Mouse (Mus musculus) embryonic facial prominence, embryonic 13.5 days (tissue): ENCODE data around the gene Hat1. TPM values are rescaled to one million over a fixed set of nuclear protein-coding genes. Genes with fewer than 3 reads are reported as not detected.
A peak's percentile ranks its signal among the peaks of the same experiment; 100 is the strongest.
"Not testable (repeated sequence)": the region's sequence is repeated elsewhere in the genome, so short reads cannot be mapped to it uniquely, and the experiment has no call there.

ENCODE experiments used
- ATAC-seq: fragments of 200-750 bp; cut with Nextera tagmentation; 2 replicates; pipeline ENCODE4 v1.8.0; 2017; ENCODE audit warnings: low read depth; ENCODE audit not compliant: insufficient number of reproducible peaks, insufficient read depth, low FRiP score, low TSS enrichment
- H3K27ac ChIP-seq: fragments of 300-500 bp; sonication (generic); 2 replicates; pipeline ENCODE4 v1.5.1; 2015; ENCODE audit warnings: moderate library complexity, mild to moderate bottlenecking, inconsistent platforms
- H3K27me3 ChIP-seq: fragments of 300-500 bp; sonication (generic); 2 replicates; pipeline ENCODE4 v1.6.1; 2015; ENCODE audit warnings: mild to moderate bottlenecking, inconsistent platforms
- H3K36me3 ChIP-seq: fragments of 300-500 bp; sonication (generic); 2 replicates; pipeline ENCODE4 v1.6.1; 2015; ENCODE audit warnings: mild to moderate bottlenecking, inconsistent platforms
- H3K4me1 ChIP-seq: fragments of 300-500 bp; sonication (generic); 2 replicates; pipeline ENCODE4 v1.6.1; 2015; ENCODE audit warnings: inconsistent platforms
- H3K4me2 ChIP-seq: fragments of 300-500 bp; sonication (generic); 2 replicates; pipeline ENCODE4 v1.6.1; 2015; ENCODE audit warnings: moderate library complexity, mild to moderate bottlenecking, inconsistent platforms
- H3K4me3 ChIP-seq: fragments of 300-500 bp; sonication (generic); 2 replicates; pipeline ENCODE4 v1.5.1; 2015; ENCODE audit warnings: mild to moderate bottlenecking, inconsistent platforms
- H3K9ac ChIP-seq: fragments of 300-500 bp; sonication (generic); 2 replicates; pipeline ENCODE4 v1.6.1; 2015; ENCODE audit warnings: mild to moderate bottlenecking, inconsistent platforms
- H3K9me3 ChIP-seq: fragments of 300-500 bp; sonication (generic); 2 replicates; pipeline ENCODE4 v1.6.1; 2016; ENCODE audit warnings: inconsistent platforms
- WGBS: fragments of 180-500 bp; shearing (Covaris S2); methylation state at CpG from one replicate; pipeline ENCODE4 v1.1.7; 2015; ENCODE audit warnings: mixed read lengths; 5-methylcytosine and 5-hydroxymethylcytosine counted together
- polyA plus RNA-seq: library from polyadenylated mRNA; unstranded; fragments of >200 nt; fragmentation: Nextera tagmentation; extraction: Ambion mirVana; gene quantifications from 2 replicates; pipeline ENCODE4 v1.2.1, GENCODE M21; 2015

Hat1 gene
- polyA plus RNA-seq, 1 experiment from 2014 or later: 135 TPM

GRCm38 (mm10) chr2:71354055-71354425 is 34.7 kb upstream of the Hat1 start:
- Histone ChIP-seq H3K9me3 (no peaks in the 10 kb centered on the region), H3K9ac (no peak overlapping the region), H3K36me3 (no peaks in the 10 kb centered on the region; the same call in 1 of the 2 replicates), H3K4me3 (no peak overlapping the region), H3K27ac (no peak overlapping the region), H3K27me3 (no peaks in the 10 kb centered on the region), H3K4me2 (no peak overlapping the region), H3K4me1 (peaks cover 6% of the 10 kb centered on the region)
- no peak for ATAC-seq
- 48% methylated on average over 5 of the region's 5 CpGs for WGBS

- H3K9me3 ChIP-seq: no peaks in the 10 kb centered on the region
- no peak for ATAC-seq
- H3K9ac ChIP-seq: no peak overlapping the region
- H3K27ac ChIP-seq: no peak overlapping the region
- H3K36me3 ChIP-seq: peaks cover 9% of the 10 kb centered on the region
- H3K4me1 ChIP-seq: no peaks in the 10 kb centered on the region
- 91% methylated on average over 5 of the region's 5 CpGs for WGBS
- H3K27me3 ChIP-seq: no peaks in the 10 kb centered on the region
- H3K4me2 ChIP-seq: no peak overlapping the region
- H3K4me3 ChIP-seq: no peak overlapping the region
Observed at GRCm38 (mm10) chr2:71358347-71358746, 30.4 kb upstream of the Hat1 start.

GRCm38 (mm10) chr2:71360192-71360591 is 28.6 kb upstream of the Hat1 start:
- no peak for ATAC-seq
- no peak overlapping the region for H3K4me2 ChIP-seq
- H3K4me3 ChIP-seq: no peak overlapping the region
- no peaks in the 10 kb centered on the region for H3K9me3 ChIP-seq
- H3K27ac ChIP-seq: no peak overlapping the region
- no peak overlapping the region for H3K9ac ChIP-seq
- H3K36me3 ChIP-seq: peaks cover 9% of the 10 kb centered on the region
- H3K27me3 ChIP-seq: no peaks in the 10 kb centered on the region
- WGBS: 79% methylated on average over 1 of the region's 1 CpGs
- H3K4me1 ChIP-seq: peaks cover 2% of the 10 kb centered on the region; the same call in 1 of the 2 replicates

GRCm38 (mm10) chr2:71366618-71367124 is 22.1 kb upstream of the Hat1 start:
- H3K4me1 ChIP-seq: peaks cover 16% of the 10 kb centered on the region
- no peaks in the 10 kb centered on the region for H3K27me3 ChIP-seq
- no peak overlapping the region for H3K27ac ChIP-seq
- H3K9ac ChIP-seq: peak overlapping the region; percentile 80
- peak overlapping the region; percentile 79 for H3K4me3 ChIP-seq
- H3K36me3 ChIP-seq: peaks cover 3% of the 10 kb centered on the region
- peak overlapping the region; percentile 79 for H3K4me2 ChIP-seq
- WGBS: 21% methylated on average over 9 of the region's 9 CpGs
- ATAC-seq: no peak
- no peaks in the 10 kb centered on the region for H3K9me3 ChIP-seq

GRCm38 (mm10) chr2:71367125-71367880 is 21.5 kb upstream of the Hat1 start, which contains the start of gene Slc25a12:
TSS of gene Slc25a12 (minus strand) at chr2:71367749.
- Histone ChIP-seq H3K4me3 (peak within 1 kb of the TSS; percentile 79), H3K27me3 (no peaks in the 10 kb centered on the region), H3K36me3 (no peaks in the 10 kb centered on the region; the same call in 1 of the 2 replicates), H3K4me1 (peaks cover 16% of the 10 kb centered on the region), H3K27ac (peak within 1 kb of the TSS; percentile 71), H3K4me2 (peak within 1 kb of the TSS; percentile 79), H3K9me3 (no peaks in the 10 kb centered on the region), H3K9ac (peak within 1 kb of the TSS; percentile 80)
- WGBS: under 1% methylated on average over 57 of the region's 57 CpGs
- peak; percentile 76 for ATAC-seq

DNA sequence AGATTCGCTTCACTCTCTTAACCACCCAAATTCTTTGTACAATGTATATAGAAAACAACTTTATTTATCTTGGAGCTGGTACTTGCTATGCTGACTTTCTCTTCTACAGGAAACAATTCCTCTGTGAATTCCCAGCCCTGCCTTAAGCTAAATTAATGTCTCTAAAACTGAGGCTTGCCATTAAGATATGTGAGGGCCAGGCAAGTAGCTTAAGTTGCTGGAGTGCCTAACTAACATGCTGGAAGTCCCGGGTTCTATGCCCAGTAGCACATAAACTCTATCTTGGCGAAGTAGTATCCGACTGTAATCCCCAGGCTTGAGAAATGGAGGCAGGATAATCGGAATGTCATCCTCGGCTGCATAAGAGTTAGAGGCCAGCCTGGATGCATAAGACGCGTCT is 20.7 kb upstream of the Hat1 start:
- H3K4me3 ChIP-seq: peak overlapping the region; percentile 79; the same call in 1 of the 2 replicates
- H3K9ac ChIP-seq: no peak overlapping the region
- WGBS: 34% methylated on average over 8 of the region's 8 CpGs

DNA sequence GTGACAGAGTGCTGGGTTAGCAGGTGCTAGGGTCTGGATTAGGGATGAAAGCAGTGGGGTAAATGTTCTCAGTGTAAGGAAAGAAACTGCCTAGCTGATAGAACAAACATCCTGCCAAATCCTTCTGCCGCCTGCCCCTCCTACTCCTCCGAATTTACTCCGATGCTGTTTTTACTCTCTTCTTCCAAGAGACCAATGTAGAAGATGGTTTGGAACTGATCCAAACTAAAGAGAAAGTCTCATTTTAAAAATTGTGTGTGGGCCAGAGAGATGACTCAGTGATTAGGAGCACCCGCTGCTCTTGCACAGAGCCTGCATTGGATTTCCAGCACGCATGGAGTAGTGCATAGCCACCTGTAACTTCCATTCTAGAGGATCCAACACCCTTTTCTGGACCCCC is 17.0 kb upstream of the Hat1 start:
- H3K4me1 ChIP-seq: peaks cover 17% of the 10 kb centered on the region
- no peak overlapping the region for H3K4me3 ChIP-seq
- H3K4me2 ChIP-seq: no peak overlapping the region
- H3K36me3 ChIP-seq: no peaks in the 10 kb centered on the region
- H3K9ac ChIP-seq: no peak overlapping the region
- H3K27ac ChIP-seq: no peak overlapping the region
- ATAC-seq: no peak
- no peaks in the 10 kb centered on the region for H3K27me3 ChIP-seq
- 56% methylated on average over 5 of the region's 5 CpGs for WGBS
- H3K9me3 ChIP-seq: no peaks in the 10 kb centered on the region

More for the DNA sequence above, 20.7 kb upstream of the Hat1 start:
- Histone ChIP-seq H3K4me2 (peak overlapping the region; percentile 79), H3K9me3 (no peaks in the 10 kb centered on the region), H3K36me3 (no peaks in the 10 kb centered on the region), H3K4me1 (peaks cover 16% of the 10 kb centered on the region), H3K27ac (no peak overlapping the region), H3K27me3 (no peaks in the 10 kb centered on the region)
- no peak for ATAC-seq

DNA sequence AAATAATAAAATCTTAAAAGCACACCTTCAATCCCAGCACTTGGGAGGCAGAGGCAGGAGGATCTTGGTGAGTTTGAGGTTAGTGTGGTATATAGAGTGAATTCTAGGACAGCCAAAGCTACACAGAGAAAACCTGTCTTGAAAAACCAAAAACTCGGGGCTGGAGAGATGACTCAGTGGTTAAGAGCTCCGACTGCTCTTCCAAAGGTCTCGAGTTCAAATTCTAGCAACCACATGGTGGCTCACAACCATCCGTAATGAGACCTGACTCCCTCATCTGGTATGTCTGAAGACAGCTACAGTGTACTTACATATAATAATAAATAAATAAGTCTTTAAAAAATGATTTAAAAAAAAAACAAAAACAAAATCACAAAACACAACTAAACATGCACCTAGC is 16.5 kb upstream of the Hat1 start:
- not testable (repeated sequence) for H3K4me3 ChIP-seq, H3K9ac ChIP-seq, H3K27me3 ChIP-seq, ATAC-seq, H3K9me3 ChIP-seq, H3K27ac ChIP-seq, H3K36me3 ChIP-seq, H3K4me2 ChIP-seq
- H3K4me1 ChIP-seq: peaks cover 13% of the 10 kb centered on the region
- 87% methylated on average over 4 of the region's 4 CpGs for WGBS

DNA sequence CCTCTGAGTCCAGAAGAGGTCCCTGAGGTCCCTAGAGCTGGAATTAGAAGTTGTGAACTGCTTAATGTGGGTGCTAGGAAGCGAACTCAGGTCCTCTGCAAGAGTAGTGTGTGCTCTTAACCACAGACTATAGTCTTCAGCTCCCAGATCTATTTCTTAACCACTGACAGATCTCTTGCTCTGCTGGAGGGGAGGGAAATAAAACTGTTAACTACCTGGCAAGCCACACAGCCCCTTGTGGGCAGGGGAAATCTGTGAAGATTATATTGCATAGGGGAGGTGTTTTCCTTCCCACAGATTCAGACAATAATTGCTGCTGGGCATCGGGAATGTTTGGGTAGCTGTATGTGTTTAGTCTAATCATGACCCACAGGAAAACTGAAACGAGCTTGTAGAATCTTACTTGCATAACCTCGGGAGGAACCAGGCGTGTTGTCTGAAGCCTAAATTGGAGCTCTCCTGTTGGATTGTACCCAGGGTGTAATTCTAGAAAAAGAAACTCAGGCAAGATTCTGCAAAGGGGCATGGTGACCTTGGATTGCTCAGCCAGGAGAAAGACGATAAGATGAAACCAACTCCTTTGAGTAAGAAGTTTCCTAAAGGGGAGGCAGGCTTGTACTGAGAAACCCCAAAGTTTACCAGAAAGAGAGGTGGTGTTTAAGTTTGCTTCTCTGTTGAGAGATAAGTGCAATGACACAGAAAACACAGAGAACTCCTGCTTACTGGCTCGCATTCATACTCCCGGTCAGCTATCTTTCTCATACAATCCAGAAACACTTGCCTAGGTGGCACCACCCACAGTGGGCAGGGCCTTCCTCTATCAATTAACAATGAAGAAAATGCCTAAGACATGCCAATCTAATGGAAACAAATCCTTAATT is 14.2 kb upstream of the Hat1 start:
- Histone ChIP-seq H3K4me3 (no peak overlapping the region), H3K9ac (no peak overlapping the region), H3K4me1 (peaks cover 9% of the 10 kb centered on the region; the same call in 1 of the 2 replicates), H3K4me2 (no peak overlapping the region), H3K27ac (0 out of 2 replicates have a peak overlapping the region, but pooled peaks have one; percentile 22), H3K36me3 (no peaks in the 10 kb centered on the region), H3K27me3 (no peaks in the 10 kb centered on the region), H3K9me3 (no peaks in the 10 kb centered on the region)
- ATAC-seq: 0 out of 2 replicates have a peak, but pooled peaks have one; percentile 20
- 45% methylated on average over 8 of the region's 8 CpGs for WGBS

- H3K9ac ChIP-seq: no peak overlapping the region
- H3K36me3 ChIP-seq: no peaks in the 10 kb centered on the region
- H3K4me2 ChIP-seq: no peak overlapping the region
- peaks cover 9% of the 10 kb centered on the region; the same call in 1 of the 2 replicates for H3K4me1 ChIP-seq
- ATAC-seq: no peak
- H3K4me3 ChIP-seq: no peak overlapping the region
- WGBS: 45% methylated on average over 11 of the region's 11 CpGs
- H3K27ac ChIP-seq: no peak overlapping the region
- H3K27me3 ChIP-seq: no peaks in the 10 kb centered on the region
- no peaks in the 10 kb centered on the region for H3K9me3 ChIP-seq
Observed at GRCm38 (mm10) chr2:71376433-71376906, 12.3 kb upstream of the Hat1 start.

- Histone ChIP-seq H3K4me3 (no peak overlapping the region), H3K27me3 (no peaks in the 10 kb centered on the region), H3K36me3 (no peaks in the 10 kb centered on the region), H3K9ac (no peak overlapping the region), H3K27ac (no peak overlapping the region), H3K4me1 (peaks cover 9% of the 10 kb centered on the region; the same call in 1 of the 2 replicates), H3K9me3 (no peaks in the 10 kb centered on the region), H3K4me2 (no peak overlapping the region)
- WGBS: 86% methylated on average over 5 of the region's 5 CpGs
- ATAC-seq: no peak
Observed at GRCm38 (mm10) chr2:71377426-71377825, 11.3 kb upstream of the Hat1 start.
